ENCODE assay signal across 8 mouse cellular contexts in genomic region chr11:95610391-95610902, GRCm38 (mm10). TPM values are rescaled to one million over a fixed set of nuclear protein-coding genes. Genes with fewer than 3 reads are reported as not detected.
DNase-seq lines count a peak whose midpoint lies in the region; ATAC-seq and TF ChIP-seq lines count a peak whose summit lies in the region.

No protein-coding gene starts in this region.

- no peak for ATAC-seq in hindbrain, embryonic 11.5 days (ENCODE audit: low FRiP score)
- no peak for ATAC-seq in hindbrain, embryonic 15.5 days (ENCODE audit: low FRiP score, low read depth)
- ATAC-seq in midbrain, postnatal 0 days (ENCODE audit: low FRiP score), result no peak

- WGBS in hindbrain, embryonic 10.5 days, result 27% methylated on average over 15 of the region's 15 CpGs
- 25% methylated on average over 15 of the region's 15 CpGs for whole genome bisulfite sequencing in hindbrain, embryonic 11.5 days
- WGBS in embryonic facial prominence, embryonic 10.5 days, result 19% methylated on average over 15 of the region's 15 CpGs
- 18% methylated on average over 14 of the region's 15 CpGs for WGBS in hindbrain, embryonic 15.5 days
- 11% methylated on average over 15 of the region's 15 CpGs for WGBS in midbrain, postnatal 0 days

- H3K4me2 ChIP-seq in hindbrain, embryonic 11.5 days (replicated peaks; ENCODE audit: low read depth, low read length), result no peak overlapping the region
- peak overlapping the region; percentile 52 for H3K4me2 ChIP-seq in hindbrain, embryonic 15.5 days
- H3K4me2 ChIP-seq in midbrain, postnatal 0 days (ENCODE audit: low read depth, low read length, poor library complexity, severe bottlenecking), result peak overlapping the region; percentile 54

- H3K9me3 ChIP-seq in hindbrain, embryonic 10.5 days, result no peaks in the 10 kb centered on the region
- no peaks in the 10 kb centered on the region for H3K9me3 ChIP-seq in hindbrain, embryonic 11.5 days (ENCODE audit: control insufficient read depth, low read length)
- H3K9me3 ChIP-seq in embryonic facial prominence, embryonic 10.5 days, result no peaks in the 10 kb centered on the region
- no peaks in the 10 kb centered on the region for H3K9me3 ChIP-seq in hindbrain, embryonic 15.5 days
- H3K9me3 ChIP-seq in midbrain, postnatal 0 days (ENCODE audit: low read length), result no peaks in the 10 kb centered on the region

- peaks cover 41% of the 10 kb centered on the region for H3K27me3 ChIP-seq in hindbrain, embryonic 10.5 days (ENCODE audit: insufficient read depth, poor library complexity, severe bottlenecking)
- no peaks in the 10 kb centered on the region for H3K27me3 ChIP-seq in hindbrain, embryonic 11.5 days (ENCODE audit: control insufficient read depth, insufficient read depth, low read length)
- H3K27me3 ChIP-seq in embryonic facial prominence, embryonic 10.5 days (replicated peaks; ENCODE audit: low read depth, poor library complexity, severe bottlenecking), result peaks cover 50% of the 10 kb centered on the region
- no peaks in the 10 kb centered on the region for H3K27me3 ChIP-seq in hindbrain, embryonic 15.5 days
- no peaks in the 10 kb centered on the region for H3K27me3 ChIP-seq in midbrain, postnatal 0 days (ENCODE audit: insufficient read depth, low read length)

- no peak overlapping the region for H3K9ac ChIP-seq in hindbrain, embryonic 11.5 days (ENCODE audit: low read depth, low read length)
- peak overlapping the region; percentile 19; the same call in 1 of the 2 replicates for H3K9ac ChIP-seq in hindbrain, embryonic 15.5 days
- H3K9ac ChIP-seq in midbrain, postnatal 0 days (replicated peaks; ENCODE audit: low read length, poor library complexity, severe bottlenecking), result peak overlapping the region; percentile 29; the same call in 1 of the 2 replicates

- TF ChIP-seq CTCF in midbrain, postnatal 0 days (IDR thresholded peaks at IDR 0.05), result no peak

- no peaks in the 10 kb centered on the region for H3K36me3 ChIP-seq in hindbrain, embryonic 10.5 days
- no peaks in the 10 kb centered on the region for H3K36me3 ChIP-seq in hindbrain, embryonic 11.5 days (ENCODE audit: control insufficient read depth, insufficient read depth, low read length)
- no peaks in the 10 kb centered on the region for H3K36me3 ChIP-seq in embryonic facial prominence, embryonic 10.5 days (replicated peaks)
- no peaks in the 10 kb centered on the region for H3K36me3 ChIP-seq in hindbrain, embryonic 15.5 days
- no peaks in the 10 kb centered on the region for H3K36me3 ChIP-seq in midbrain, postnatal 0 days (ENCODE audit: insufficient read depth, low read length)

- H3K4me1 ChIP-seq in hindbrain, embryonic 10.5 days (replicated peaks), result peaks cover 34% of the 10 kb centered on the region
- H3K4me1 ChIP-seq in hindbrain, embryonic 11.5 days (replicated peaks; ENCODE audit: control insufficient read depth, insufficient read depth, low read length), result no peaks in the 10 kb centered on the region
- peaks cover 54% of the 10 kb centered on the region for H3K4me1 ChIP-seq in embryonic facial prominence, embryonic 10.5 days
- H3K4me1 ChIP-seq in hindbrain, embryonic 15.5 days (replicated peaks), result peaks cover 24% of the 10 kb centered on the region
- peaks cover 4% of the 10 kb centered on the region; the same call in 1 of the 2 replicates for H3K4me1 ChIP-seq in midbrain, postnatal 0 days (ENCODE audit: insufficient read depth, low read length)

- peak overlapping the region; percentile 36 for H3K4me3 ChIP-seq in hindbrain, embryonic 10.5 days
- H3K4me3 ChIP-seq in hindbrain, embryonic 11.5 days (ENCODE audit: low read depth, low read length), result no peak overlapping the region
- peak overlapping the region; percentile 34 for H3K4me3 ChIP-seq in embryonic facial prominence, embryonic 10.5 days
- peak overlapping the region; percentile 24 for H3K4me3 ChIP-seq in hindbrain, embryonic 15.5 days
- peak overlapping the region; percentile 26 for H3K4me3 ChIP-seq in midbrain, postnatal 0 days (ENCODE audit: low read depth, low read length)

- DNase-seq in hindbrain, embryonic 10.5 days (ENCODE audit: low spot score), result no peak
- no peak for DNase-seq in hindbrain, embryonic 11.5 days (ENCODE audit: low spot score)
- DNase-seq in embryonic facial prominence, embryonic 10.5 days (ENCODE audit: low spot score), result peak; percentile 13
- no peak for DNase-seq in midbrain, postnatal 0 days (ENCODE audit: low spot score)
- DNase-seq in cerebellum, postnatal 4 days (ENCODE audit: low spot score in 2 of 2), result no peak
- DNase-seq in urinary bladder, postnatal 10 days (ENCODE audit: low spot score), result no peak
- DNase-seq in gastrocnemius, postnatal 25 days, result no peak

- H3K27ac ChIP-seq in hindbrain, embryonic 10.5 days, result peak overlapping the region; percentile 18; the same call in 1 of the 2 replicates
- no peak overlapping the region for H3K27ac ChIP-seq in hindbrain, embryonic 11.5 days (ENCODE audit: low read depth, low read length)
- H3K27ac ChIP-seq in embryonic facial prominence, embryonic 10.5 days (replicated peaks), result 0 out of 2 replicates have a peak overlapping the region, but pooled peaks have one; percentile 49
- H3K27ac ChIP-seq in hindbrain, embryonic 15.5 days (replicated peaks), result peak overlapping the region; percentile 37; the same call in 1 of the 2 replicates
- peak overlapping the region; percentile 18; the same call in 1 of the 2 replicates for H3K27ac ChIP-seq in midbrain, postnatal 0 days (ENCODE audit: low read depth, low read length)

RNA-seq across cellular contexts. Expression of gene Ngfr, which starts 22.9 kb away (rescaled TPM):
- polyA plus RNA-seq in hindbrain, embryonic 10.5 days (2016; fragmentation: Nextera tagmentation; extraction: Ambion mirVana), result 28.7 and 51.6 TPM in 2 replicates
- 27.7 and 29.6 TPM in 2 replicates for polyA plus RNA-seq in hindbrain, embryonic 11.5 days (2014; fragmentation: Nextera tagmentation; extraction: Ambion mirVana)
- 21.7 and 23.5 TPM in 2 replicates for polyA plus RNA-seq in embryonic facial prominence, embryonic 10.5 days (2016; fragmentation: Nextera tagmentation; extraction: Ambion mirVana)
- polyA plus RNA-seq in hindbrain, embryonic 15.5 days (2015; fragmentation: Nextera tagmentation; extraction: Ambion mirVana), result 42.8 and 44.9 TPM in 2 replicates
- total RNA-seq in midbrain, postnatal 0 days (2014; rRNA removed), result 11.1 and 16.9 TPM in 2 replicates
- polyA plus RNA-seq in midbrain, postnatal 0 days (2015; fragmentation: Nextera tagmentation; extraction: Ambion mirVana), result 5.1 and 5.2 TPM in 2 replicates
- under 1 TPM; 0.43 to 0.61 TPM for total RNA-seq in gastrocnemius, postnatal 25 days (2021)

RNA-seq across cellular contexts. Expression of gene Phb, which starts 56.3 kb away (rescaled TPM):
- 222 and 248 TPM in 2 replicates for polyA plus RNA-seq in hindbrain, embryonic 10.5 days (2016; fragmentation: Nextera tagmentation; extraction: Ambion mirVana)
- 176 and 195 TPM in 2 replicates for polyA plus RNA-seq in hindbrain, embryonic 11.5 days (2014; fragmentation: Nextera tagmentation; extraction: Ambion mirVana)
- 309 and 312 TPM in 2 replicates for polyA plus RNA-seq in embryonic facial prominence, embryonic 10.5 days (2016; fragmentation: Nextera tagmentation; extraction: Ambion mirVana)
- 182 and 187 TPM in 2 replicates for polyA plus RNA-seq in hindbrain, embryonic 15.5 days (2015; fragmentation: Nextera tagmentation; extraction: Ambion mirVana)
- total RNA-seq in midbrain, postnatal 0 days (2014; rRNA removed), result 132 and 137 TPM in 2 replicates
- 207 and 222 TPM in 2 replicates for polyA plus RNA-seq in midbrain, postnatal 0 days (2015; fragmentation: Nextera tagmentation; extraction: Ambion mirVana)
- total RNA-seq in gastrocnemius, postnatal 25 days (2021), result 100 to 1,000 TPM; 179 to 189 TPM
